Mouse (Mus musculus) lung, adult 2 months (tissue): ENCODE measurements around the gene Vsig10. TPM values are rescaled to one million over a fixed set of nuclear protein-coding genes. Genes with fewer than 3 reads are reported as not detected.
"Not testable (repeated sequence)": the region's sequence is repeated elsewhere in the genome, so short reads cannot be mapped to it uniquely, and the experiment has no call there.

Source experiments
- DNase-seq: peaks from one replicate; pipeline ENCODE4 v3.0.0; 2022
- H3K4me1 ChIP-seq: fragments of 200-500 bp; 2 replicates; pipeline ENCODE4 v1.6.1; 2011; ENCODE audit warnings: low read length; ENCODE audit not compliant: control insufficient read depth, insufficient read depth
- H3K4me3 ChIP-seq: fragments of 200-500 bp; replicated peaks from 2 replicates; pipeline ENCODE3; 2011; ENCODE audit warnings: low read depth, mild to moderate bottlenecking, control low read depth, low read length; ENCODE audit errors: extremely low read depth
- CTCF ChIP-seq: fragments of 200-500 bp; IDR thresholded peaks from 2 replicates; pipeline ENCODE4 v1.5.1; 2011; ENCODE audit warnings: mild to moderate bottlenecking, low read length, control low read depth; ENCODE audit not compliant: insufficient read depth
- POLR2A ChIP-seq: fragments of 200-500 bp; IDR thresholded peaks from 2 replicates; pipeline ENCODE4 v1.6.1; 2011; ENCODE audit warnings: low read depth, mild to moderate bottlenecking, control low read depth, low read length, borderline replicate concordance; ENCODE audit errors: extremely low read depth
- WGBS: fragments of 180-500 bp; shearing (Covaris S2); methylation state at CpG from one replicate; pipeline ENCODE4 v1.1.7; 2018; 5-methylcytosine and 5-hydroxymethylcytosine counted together
- polyA plus RNA-seq: library from polyadenylated mRNA; depleted of rRNA; stranded (reverse); fragments of >200 nt; gene quantifications from 2 replicates; pipeline ENCODE4 v1.2.3, GENCODE M21; 2012

Gene Vsig10
- polyA plus RNA-seq, 1 experiment = 28.9 TPM

- TF ChIP-seq POLR2A (no peak), CTCF (no peak)
Observed at GRCm38 (mm10) chr5:117370592-117370991, 51.7 kb downstream of the Vsig10 start.

GRCm38 (mm10) chr5:117373418-117373817 lies 54.5 kb downstream of the Vsig10 start:
- Histone ChIP-seq H3K4me1 (no peaks in the 10 kb centered on the region; the same call in 1 of the 2 replicates), H3K4me3 (no peak overlapping the region)
- no peak for DNase-seq
- no peak for TF ChIP-seq POLR2A
- whole genome bisulfite sequencing = 78% methylated on average over 9 of the region's 9 CpGs

More at GRCm38 (mm10) chr5:117370592-117370991, 51.7 kb downstream of the Vsig10 start:
- DNase-seq = no peak
- WGBS = 42% methylated on average over 10 of the region's 10 CpGs
- Histone ChIP-seq H3K4me1 (no peaks in the 10 kb centered on the region; the same call in none of the 2 replicates), H3K4me3 (no peak overlapping the region)

DNA sequence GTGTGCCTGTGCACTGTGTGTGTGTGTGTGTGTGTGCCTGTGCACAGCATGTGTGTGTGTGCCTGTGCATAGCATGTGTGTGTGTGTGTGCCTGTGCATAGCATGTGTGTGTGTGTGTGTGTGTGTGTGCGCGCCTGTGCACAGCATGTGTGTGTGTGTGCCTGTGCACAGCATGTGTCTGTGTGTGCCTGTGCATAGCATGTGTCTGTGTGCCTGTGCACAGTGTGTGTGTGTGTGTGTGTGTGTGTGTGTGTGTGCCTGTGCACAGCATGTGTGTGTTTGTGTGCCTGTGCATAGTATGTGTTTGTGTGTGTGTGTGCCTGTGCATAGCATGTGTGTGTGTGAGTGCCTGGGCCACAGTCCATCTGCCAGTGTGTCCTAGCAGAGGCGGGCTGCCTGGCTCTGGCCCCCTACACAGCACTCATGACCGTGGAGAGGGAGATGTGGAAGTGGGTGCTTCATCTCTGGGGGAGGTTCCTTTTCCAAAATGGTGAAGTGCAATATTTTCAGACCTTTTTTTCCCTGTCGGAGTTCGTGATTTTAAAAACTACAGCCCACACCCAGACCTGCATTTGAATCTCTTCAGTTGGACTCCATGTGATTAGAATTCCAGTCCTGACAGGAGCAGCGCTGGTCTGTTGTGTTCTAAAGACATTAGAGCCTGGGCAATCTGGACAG lies 55.6 kb downstream of the Vsig10 start:
- no peak for DNase-seq
- WGBS = 82% methylated on average over 7 of the region's 7 CpGs
- no peak overlapping the region for H3K4me3 ChIP-seq
- H3K4me1 ChIP-seq = no peaks in the 10 kb centered on the region; the same call in 1 of the 2 replicates
- TF ChIP-seq POLR2A (no peak), CTCF (no peak)

GRCm38 (mm10) chr5:117376331-117376761 lies 57.5 kb downstream of the Vsig10 start:
- no peak for DNase-seq
- TF ChIP-seq CTCF = no peak
- no peak for TF ChIP-seq POLR2A
- 74% methylated on average over 11 of the region's 11 CpGs for WGBS
- Histone ChIP-seq H3K4me1 (no peaks in the 10 kb centered on the region; the same call in 1 of the 2 replicates), H3K4me3 (no peak overlapping the region)

GRCm38 (mm10) chr5:117377731-117378130 lies 58.8 kb downstream of the Vsig10 start:
- WGBS = 71% methylated on average over 14 of the region's 14 CpGs
- not testable (repeated sequence) for H3K4me3 ChIP-seq, H3K4me1 ChIP-seq, DNase-seq

DNA sequence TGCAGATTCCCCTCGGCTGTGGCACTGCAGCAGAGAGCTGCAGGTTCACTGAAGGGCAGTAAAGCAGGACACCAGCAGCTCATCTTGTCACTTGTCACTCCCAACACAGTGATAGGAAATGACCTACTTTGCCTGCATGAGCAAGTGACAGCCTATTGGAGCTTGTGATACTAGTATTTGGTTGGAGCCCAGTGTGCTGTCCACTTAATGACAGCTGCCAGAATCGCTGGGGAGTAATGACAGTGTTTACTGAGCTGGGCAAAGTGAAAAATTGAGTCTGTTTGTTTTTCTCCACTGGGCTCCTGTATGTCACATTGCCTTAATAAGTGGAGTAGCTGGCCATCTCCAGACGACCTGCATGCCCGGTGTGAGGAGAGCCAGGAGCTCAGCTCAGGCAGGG lies 61.3 kb downstream of the Vsig10 start:
- WGBS = 56% methylated on average over 4 of the region's 4 CpGs

GRCm38 (mm10) chr5:117381785-117382184 lies 62.9 kb downstream of the Vsig10 start:
- WGBS = 86% methylated on average over 7 of the region's 7 CpGs
- TF ChIP-seq POLR2A (no peak), CTCF (no peak)
- Histone ChIP-seq H3K4me3 (no peak overlapping the region), H3K4me1 (no peaks in the 10 kb centered on the region)
- no peak for DNase-seq

More for the DNA sequence above, 61.3 kb downstream of the Vsig10 start:
- no peak for DNase-seq
- TF ChIP-seq POLR2A (no peak), CTCF (no peak)
- Histone ChIP-seq H3K4me3 (no peak overlapping the region), H3K4me1 (no peaks in the 10 kb centered on the region)

- TF ChIP-seq POLR2A (no peak), CTCF (no peak)
- WGBS = 72% methylated on average over 12 of the region's 12 CpGs
- peaks cover 2% of the 10 kb centered on the region; the same call in 1 of the 2 replicates for H3K4me1 ChIP-seq
- DNase-seq = no peak
- no peak overlapping the region for H3K4me3 ChIP-seq
Observed at GRCm38 (mm10) chr5:117383198-117383597, 64.3 kb downstream of the Vsig10 start.

GRCm38 (mm10) chr5:117388296-117388751 lies 69.4 kb downstream of the Vsig10 start:
- Histone ChIP-seq H3K4me3 (peak overlapping the region; percentile 64), H3K4me1 (peaks cover 6% of the 10 kb centered on the region)
- DNase-seq = peak; percentile 38
- WGBS = 5% methylated on average over 16 of the region's 16 CpGs
- no peak for TF ChIP-seq POLR2A
- TF ChIP-seq CTCF = 0 out of 2 replicates have a peak, but pooled peaks have one; percentile 22

DNA sequence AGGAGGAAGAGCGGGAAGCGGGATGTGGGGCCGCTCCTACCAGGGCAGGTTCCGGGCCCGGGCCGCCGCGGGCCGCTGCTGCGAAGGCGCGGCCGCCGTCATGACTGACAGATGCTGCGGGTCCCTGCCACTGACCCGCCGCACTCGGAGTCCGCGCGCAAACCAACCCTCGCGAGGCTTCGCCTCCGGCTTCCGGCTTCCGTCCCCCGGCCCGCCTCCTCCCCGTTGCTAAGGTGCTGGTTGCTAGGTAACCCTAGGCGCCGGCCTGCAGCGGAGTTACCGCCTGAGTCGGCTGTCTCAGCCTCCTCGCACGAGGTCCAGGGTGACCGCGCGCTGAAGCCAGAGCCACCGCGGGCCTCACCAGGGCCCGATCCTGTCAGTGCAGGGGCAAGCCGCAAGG lies 70.0 kb downstream of the Vsig10 start, which contains the start of gene Rfc5:
Gene Rfc5, minus strand, starts transcription at position 171 of the 400 bp plus-strand sequence.
- peak; percentile 94 for DNase-seq
- peak; percentile 43; the same call in 1 of the 2 replicates for TF ChIP-seq POLR2A
- no peak for TF ChIP-seq CTCF
- Histone ChIP-seq H3K4me3 (peak within 1 kb of the TSS; percentile 67), H3K4me1 (peaks cover 6% of the 10 kb centered on the region)
- WGBS = under 1% methylated on average over 44 of the region's 44 CpGs
